Mouse (Mus musculus): ENCODE results near the gene Sh3bgrl3. TPM values are rescaled to one million over a fixed set of nuclear protein-coding genes. Genes with fewer than 3 reads are reported as not detected.

The Sh3bgrl3 gene
- total RNA-seq, 2 experiments from 2014 or later = 281 to 297 TPM

GRCm38 (mm10) chr4:134114038-134114437 lies 14.6 kb downstream of the Sh3bgrl3 start:
- DNase-seq (ENCODE audit: extremely low spot score in 1 of 2, low spot score in 1 of 2) = no peak

- DNase-seq (ENCODE audit: extremely low spot score in 1 of 2, low spot score in 1 of 2) = no peak
Measured at GRCm38 (mm10) chr4:134113356-134113994, 15.1 kb downstream of the Sh3bgrl3 start.

- DNase-seq (ENCODE audit: extremely low spot score in 1 of 2, low spot score in 1 of 2) = no peak
Measured at GRCm38 (mm10) chr4:134112403-134112802, 16.2 kb downstream of the Sh3bgrl3 start.

- DNase-seq (ENCODE audit: extremely low spot score in 1 of 2, low spot score in 1 of 2) = no peak
Measured at GRCm38 (mm10) chr4:134110653-134111052, 17.9 kb downstream of the Sh3bgrl3 start.

- no peak for DNase-seq (ENCODE audit: extremely low spot score in 1 of 2, low spot score in 1 of 2)
Measured at GRCm38 (mm10) chr4:134108196-134108595, 20.4 kb downstream of the Sh3bgrl3 start.

- DNase-seq (ENCODE audit: extremely low spot score in 1 of 2, low spot score in 1 of 2) = no peak
Measured at GRCm38 (mm10) chr4:134107730-134108129, 20.9 kb downstream of the Sh3bgrl3 start.

- no peak for DNase-seq (ENCODE audit: extremely low spot score in 1 of 2, low spot score in 1 of 2)
Measured at GRCm38 (mm10) chr4:134106105-134106504, 22.5 kb downstream of the Sh3bgrl3 start.

- DNase-seq (ENCODE audit: extremely low spot score in 1 of 2, low spot score in 1 of 2) = no peak
Measured at GRCm38 (mm10) chr4:134102742-134103119, 25.9 kb downstream of the Sh3bgrl3 start.

- peak; percentile 76 to 83 for DNase-seq (ENCODE audit: extremely low spot score in 1 of 2, low spot score in 1 of 2)
Measured at GRCm38 (mm10) chr4:134101979-134102741, 26.4 kb downstream of the Sh3bgrl3 start, which contains the start of gene Ubxn11. Ubxn11 (plus strand) TSS chr4:134102570.

GRCm38 (mm10) chr4:134100245-134100644 lies 28.3 kb downstream of the Sh3bgrl3 start:
- no peak for DNase-seq (ENCODE audit: extremely low spot score in 1 of 2, low spot score in 1 of 2)

- DNase-seq (ENCODE audit: extremely low spot score in 1 of 2, low spot score in 1 of 2) = no peak
Measured at GRCm38 (mm10) chr4:134098628-134099027, 30.0 kb downstream of the Sh3bgrl3 start.

GRCm38 (mm10) chr4:134097015-134097608 lies 31.5 kb downstream of the Sh3bgrl3 start:
- no peak for DNase-seq (ENCODE audit: extremely low spot score in 1 of 2, low spot score in 1 of 2)

- no peak for DNase-seq (ENCODE audit: extremely low spot score in 1 of 2, low spot score in 1 of 2)
Measured at GRCm38 (mm10) chr4:134096120-134096519, 32.5 kb downstream of the Sh3bgrl3 start.

- no peak for DNase-seq (ENCODE audit: extremely low spot score in 1 of 2, low spot score in 1 of 2)
Measured at GRCm38 (mm10) chr4:134094923-134095547, 33.6 kb downstream of the Sh3bgrl3 start, which contains the start of gene Cd52. Cd52 (minus strand) TSS chr4:134095082.

GRCm38 (mm10) chr4:134094004-134094564 lies 34.5 kb downstream of the Sh3bgrl3 start:
- DNase-seq (ENCODE audit: extremely low spot score in 1 of 2, low spot score in 1 of 2) = no peak

- peak in 1 of 2 experiments; percentile 58 for DNase-seq (ENCODE audit: extremely low spot score in 1 of 2, low spot score in 1 of 2)
Measured at GRCm38 (mm10) chr4:134092382-134093288, 36.0 kb downstream of the Sh3bgrl3 start.

- DNase-seq (ENCODE audit: extremely low spot score in 1 of 2, low spot score in 1 of 2) = no peak
Measured at GRCm38 (mm10) chr4:134091225-134091529, 37.4 kb downstream of the Sh3bgrl3 start.

- no peak for DNase-seq (ENCODE audit: extremely low spot score in 1 of 2, low spot score in 1 of 2)
Measured at GRCm38 (mm10) chr4:134090521-134091224, 37.9 kb downstream of the Sh3bgrl3 start.

GRCm38 (mm10) chr4:134089029-134089428 lies 39.6 kb downstream of the Sh3bgrl3 start:
- DNase-seq (ENCODE audit: extremely low spot score in 1 of 2, low spot score in 1 of 2) = no peak
